Mouse (Mus musculus) lung, postnatal 0 days (tissue): ENCODE results near the gene Irf4.

ENCODE experiments used
- CTCF ChIP-seq: IDR thresholded peaks from 2 replicates; pipeline ENCODE4 v1.5.1; 2016; ENCODE audit warnings: antibody characterized with exemption, mild to moderate bottlenecking
- EP300 ChIP-seq: IDR thresholded peaks from 2 replicates; pipeline ENCODE4 v1.6.1; 2016; ENCODE audit warnings: antibody characterized with exemption, mild to moderate bottlenecking, control low read depth

GRCm38 (mm10) chr13:30790016-30790415 lies 41.0 kb downstream of the Irf4 start:
- TF ChIP-seq CTCF: no peak
- TF ChIP-seq EP300: no peak
